Mouse (Mus musculus) testis, adult 2 months (tissue): ENCODE results near the gene 6330409D20Rik. TPM values are rescaled to one million over a fixed set of nuclear protein-coding genes. Genes with fewer than 3 reads are reported as not detected.

Source experiments
- H3K27ac ChIP-seq: fragments of 200-500 bp; 2 replicates; pipeline ENCODE4 v1.5.1; 2012; ENCODE audit warnings: low read depth, low read length; ENCODE audit not compliant: control insufficient read depth, insufficient read depth
- H3K27me3 ChIP-seq: fragments of 200-500 bp; 2 replicates; pipeline ENCODE4 v1.6.1; 2012; ENCODE audit warnings: mild to moderate bottlenecking, low read length, moderate library complexity; ENCODE audit not compliant: control insufficient read depth, insufficient read depth
- H3K36me3 ChIP-seq: fragments of 200-500 bp; 2 replicates; pipeline ENCODE4 v1.6.1; 2012; ENCODE audit warnings: mild to moderate bottlenecking, low read length; ENCODE audit not compliant: control insufficient read depth, insufficient read depth
- H3K4me1 ChIP-seq: fragments of 200-500 bp; 2 replicates; pipeline ENCODE4 v1.6.1; 2012; ENCODE audit warnings: low read length; ENCODE audit not compliant: control insufficient read depth, insufficient read depth
- H3K4me3 ChIP-seq: fragments of 200-500 bp; 2 replicates; pipeline ENCODE4 v1.5.1; 2012; ENCODE audit warnings: low read depth, mild to moderate bottlenecking, low read length, moderate library complexity, mixed read lengths; ENCODE audit not compliant: control insufficient read depth
- CTCF ChIP-seq: fragments of 200-500 bp; IDR thresholded peaks from 2 replicates; pipeline ENCODE4 v1.5.1; 2012; ENCODE audit warnings: low read depth, mild to moderate bottlenecking, inconsistent platforms, low read length, moderate library complexity; ENCODE audit not compliant: control insufficient read depth, insufficient read depth, insufficient replicate concordance
- POLR2A ChIP-seq: fragments of 200-500 bp; IDR thresholded peaks from 2 replicates; pipeline ENCODE4 v1.6.1; 2012; ENCODE audit warnings: low read depth, mild to moderate bottlenecking, inconsistent platforms, low read length, moderate library complexity; ENCODE audit not compliant: control insufficient read depth
- polyA plus RNA-seq: library from polyadenylated mRNA; depleted of rRNA; stranded (reverse); fragments of >200 nt; gene quantifications from 2 replicates; pipeline ENCODE4 v1.2.3, GENCODE M21; 2012

6330409D20Rik gene
- polyA plus RNA-seq, 1 experiment: 0.16 TPM

GRCm38 (mm10) chr2:32741273-32742172 is 707 bp upstream of the 6330409D20Rik start:
- Histone ChIP-seq H3K4me3 (peak overlapping the region; percentile 52), H3K4me1 (peaks cover 16% of the 10 kb centered on the region), H3K27ac (no peak overlapping the region), H3K36me3 (no peaks in the 10 kb centered on the region), H3K27me3 (no peaks in the 10 kb centered on the region)
- TF ChIP-seq POLR2A: no peak
- no peak for TF ChIP-seq CTCF

GRCm38 (mm10) chr2:32739311-32739710 is 1.5 kb downstream of the 6330409D20Rik start:
- Histone ChIP-seq H3K4me3 (no peak overlapping the region), H3K27ac (no peak overlapping the region), H3K4me1 (peaks cover 16% of the 10 kb centered on the region), H3K36me3 (no peaks in the 10 kb centered on the region), H3K27me3 (no peaks in the 10 kb centered on the region)
- TF ChIP-seq POLR2A: no peak
- TF ChIP-seq CTCF: no peak

GRCm38 (mm10) chr2:32737008-32737407 is 3.8 kb downstream of the 6330409D20Rik start:
- H3K27ac ChIP-seq: no peak overlapping the region
- no peaks in the 10 kb centered on the region for H3K27me3 ChIP-seq
- no peak for TF ChIP-seq CTCF
- no peak for TF ChIP-seq POLR2A
- H3K4me1 ChIP-seq: peaks cover 12% of the 10 kb centered on the region
- no peak overlapping the region for H3K4me3 ChIP-seq
- H3K36me3 ChIP-seq: no peaks in the 10 kb centered on the region

- peaks cover 5% of the 10 kb centered on the region for H3K4me1 ChIP-seq
- H3K36me3 ChIP-seq: no peaks in the 10 kb centered on the region
- no peak overlapping the region for H3K4me3 ChIP-seq
- TF ChIP-seq CTCF: no peak
- no peak for TF ChIP-seq POLR2A
- H3K27me3 ChIP-seq: no peaks in the 10 kb centered on the region
- no peak overlapping the region for H3K27ac ChIP-seq
Observed at GRCm38 (mm10) chr2:32736306-32736829, 4.4 kb downstream of the 6330409D20Rik start.

- Histone ChIP-seq H3K27me3 (no peaks in the 10 kb centered on the region), H3K4me1 (no peaks in the 10 kb centered on the region), H3K36me3 (no peaks in the 10 kb centered on the region), H3K27ac (no peak overlapping the region), H3K4me3 (no peak overlapping the region)
- TF ChIP-seq POLR2A (no peak), CTCF (no peak)
Observed at GRCm38 (mm10) chr2:32734933-32735332, 5.9 kb downstream of the 6330409D20Rik start.

- no peak for TF ChIP-seq CTCF
- TF ChIP-seq POLR2A: no peak
- H3K27ac ChIP-seq: no peak overlapping the region
- no peaks in the 10 kb centered on the region for H3K27me3 ChIP-seq
- no peak overlapping the region for H3K4me3 ChIP-seq
- H3K4me1 ChIP-seq: no peaks in the 10 kb centered on the region
- no peaks in the 10 kb centered on the region for H3K36me3 ChIP-seq
Observed at GRCm38 (mm10) chr2:32734480-32734879, 6.3 kb downstream of the 6330409D20Rik start.

GRCm38 (mm10) chr2:32732695-32733094 is 8.1 kb downstream of the 6330409D20Rik start:
- Histone ChIP-seq H3K4me1 (peaks cover 6% of the 10 kb centered on the region), H3K27me3 (no peaks in the 10 kb centered on the region), H3K27ac (no peak overlapping the region), H3K36me3 (no peaks in the 10 kb centered on the region), H3K4me3 (no peak overlapping the region)
- TF ChIP-seq CTCF: no peak
- no peak for TF ChIP-seq POLR2A
